Mouse (Mus musculus) c-Kit-positive CD71-negative TER-119-negative erythroid progenitor cells, embryonic 14.5 days (primary cell): Measurements from ENCODE around the gene Cd101.

Experiments
- DNase-seq: peaks from one replicate; pipeline ENCODE4 v3.0.0-alpha.2; 2013; ENCODE audit warnings: low read depth

Cd101 gene

DNA sequence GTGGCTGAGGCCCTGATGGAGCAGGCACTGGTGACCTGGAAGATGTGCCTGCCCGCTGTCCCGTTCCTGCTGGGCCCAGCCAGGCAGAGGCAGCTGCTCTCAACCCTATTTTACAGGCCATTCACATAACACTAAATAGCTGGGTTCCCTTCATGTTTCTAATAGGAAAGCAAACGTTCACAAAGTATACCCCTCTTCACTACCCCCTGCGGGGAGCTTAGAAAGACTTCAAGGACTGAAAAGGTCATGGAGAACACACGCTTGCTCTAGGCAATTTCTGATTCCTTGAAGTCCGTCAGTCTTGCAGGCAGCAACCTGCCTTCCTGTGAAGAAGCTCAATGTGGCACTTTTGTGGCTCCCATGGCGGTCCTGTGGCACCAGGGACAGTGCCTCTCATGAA lies 12.6 kb upstream of the Cd101 start:
- DNase-seq, result no peak

GRCm38 (mm10) chr3:101037984-101038545 lies 8.7 kb upstream of the Cd101 start:
- no peak for DNase-seq

- DNase-seq, result no peak
Measured at GRCm38 (mm10) chr3:101036001-101036400, 6.6 kb upstream of the Cd101 start.

DNA sequence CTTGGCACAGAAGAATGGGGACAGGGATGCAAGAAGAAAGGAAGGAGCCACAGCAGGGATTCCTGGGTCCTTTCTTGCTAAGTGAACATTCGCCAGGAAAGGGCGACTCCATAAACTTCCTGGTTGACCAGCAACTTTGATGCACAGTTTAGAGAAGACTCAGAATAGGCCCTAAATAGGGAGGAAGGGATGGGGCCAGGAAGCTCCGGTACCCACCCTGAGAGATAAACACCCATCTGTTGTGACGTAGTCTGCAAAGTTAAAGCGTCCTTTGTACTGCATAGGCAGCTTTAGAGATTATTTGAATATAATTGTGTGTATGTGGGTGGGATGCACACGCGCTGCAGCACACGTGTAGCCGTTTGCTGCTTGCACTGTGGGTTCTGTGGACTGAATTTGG lies 5.2 kb upstream of the Cd101 start:
- no peak for DNase-seq

DNA sequence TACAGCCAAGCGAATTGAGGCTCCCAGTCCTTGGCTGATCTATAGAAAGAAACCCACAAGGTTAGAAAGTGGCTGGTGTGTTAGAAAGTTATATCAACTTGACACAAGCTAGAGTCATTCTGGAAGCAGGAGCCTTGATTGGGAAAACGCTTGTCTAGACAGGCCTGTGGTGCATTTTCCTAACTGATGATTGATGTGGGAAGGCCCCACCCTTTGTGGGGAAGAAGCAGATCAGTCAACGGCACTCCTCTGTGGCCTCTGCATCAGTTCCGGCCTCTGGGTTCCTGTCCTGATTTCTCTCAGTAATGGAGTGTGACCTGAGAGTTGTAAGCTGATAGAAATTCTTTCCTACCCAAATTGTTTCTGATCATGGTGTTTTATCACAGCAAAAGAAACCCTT lies 4.3 kb upstream of the Cd101 start:
- DNase-seq, result no peak

GRCm38 (mm10) chr3:101031456-101032142 lies 2.2 kb upstream of the Cd101 start:
- DNase-seq, result no peak

- DNase-seq, result no peak
Measured at GRCm38 (mm10) chr3:101030630-101031029, 1.3 kb upstream of the Cd101 start.

DNA sequence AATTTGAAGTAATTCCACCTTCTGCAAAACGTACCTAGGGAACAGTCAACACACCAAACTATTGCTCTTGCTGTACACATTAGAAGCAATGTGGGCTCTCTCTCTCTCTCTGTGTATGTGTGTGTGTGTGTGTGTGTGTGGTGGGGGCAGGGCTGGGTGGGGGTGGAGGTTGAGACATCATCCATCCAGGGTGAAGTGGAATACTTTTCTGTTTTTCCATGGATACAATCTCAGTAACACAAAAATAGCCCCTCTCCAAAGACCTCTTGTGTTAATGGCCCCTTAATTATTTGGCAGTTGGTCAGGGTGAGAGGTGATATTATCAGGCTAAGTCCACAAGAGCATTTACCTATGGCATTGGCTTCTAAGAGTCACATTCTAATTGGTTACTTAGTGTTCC lies 2.6 kb downstream of the Cd101 start:
- no peak for DNase-seq

DNA sequence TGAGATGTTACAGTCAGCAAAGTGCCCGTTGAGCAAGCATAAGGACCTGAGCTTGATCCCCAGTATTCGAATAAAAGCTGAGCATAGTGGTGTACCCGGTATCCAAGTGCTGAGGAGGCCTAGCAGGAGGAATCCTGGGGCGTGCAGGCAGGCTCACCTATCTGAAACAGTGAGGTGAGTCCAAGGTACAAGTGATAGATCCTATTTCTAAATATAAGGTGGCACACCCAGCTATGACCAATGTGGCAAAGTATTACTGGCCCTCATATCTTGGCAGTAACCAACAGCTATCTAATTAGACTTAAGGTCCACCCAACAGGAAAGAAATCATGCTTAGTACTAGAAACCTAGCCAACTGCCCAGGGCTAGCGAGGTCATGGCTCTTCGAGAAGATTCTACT lies 6.4 kb downstream of the Cd101 start:
- DNase-seq, result no peak

GRCm38 (mm10) chr3:101021481-101022051 lies 7.8 kb downstream of the Cd101 start:
- DNase-seq, result no peak

DNA sequence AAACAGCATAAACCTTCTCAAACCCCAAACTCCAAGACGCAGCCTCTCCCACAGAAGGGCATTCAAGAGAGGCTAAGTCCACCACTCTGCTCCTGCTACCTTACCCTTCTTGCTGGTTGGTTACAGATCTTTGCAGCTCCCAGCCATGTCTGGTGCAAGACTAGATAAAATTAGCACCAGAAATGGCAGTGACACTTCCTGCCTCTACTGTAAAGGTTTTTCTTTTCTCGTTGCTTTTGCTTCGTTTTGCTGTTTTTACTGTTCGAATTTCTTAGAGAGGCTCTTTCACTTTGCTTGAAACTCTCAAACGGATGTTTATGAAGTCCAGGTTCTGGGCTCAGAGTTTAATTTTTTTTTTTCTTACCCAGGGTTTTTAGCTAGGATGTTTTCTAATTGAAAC lies 8.3 kb downstream of the Cd101 start:
- DNase-seq, result no peak

DNA sequence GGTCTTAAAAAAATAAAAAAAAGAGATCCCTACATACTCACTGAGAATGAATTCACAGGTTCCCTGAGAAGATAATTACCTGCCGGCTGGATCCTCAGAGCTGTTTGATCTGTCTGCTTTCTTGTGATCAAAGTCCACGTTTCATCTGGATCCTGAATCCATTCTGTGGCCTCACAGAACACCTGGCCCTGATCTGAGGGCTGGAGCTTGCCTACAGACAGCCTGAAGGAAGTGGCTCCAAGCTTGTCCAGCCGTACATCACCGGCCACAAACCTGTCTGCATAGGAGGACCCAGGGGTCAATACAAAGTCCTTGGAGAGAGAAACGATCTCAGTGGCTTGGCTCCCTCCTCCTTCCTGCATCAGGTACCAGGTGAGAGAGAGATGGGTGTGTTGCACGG lies 10.9 kb downstream of the Cd101 start:
- no peak for DNase-seq

DNA sequence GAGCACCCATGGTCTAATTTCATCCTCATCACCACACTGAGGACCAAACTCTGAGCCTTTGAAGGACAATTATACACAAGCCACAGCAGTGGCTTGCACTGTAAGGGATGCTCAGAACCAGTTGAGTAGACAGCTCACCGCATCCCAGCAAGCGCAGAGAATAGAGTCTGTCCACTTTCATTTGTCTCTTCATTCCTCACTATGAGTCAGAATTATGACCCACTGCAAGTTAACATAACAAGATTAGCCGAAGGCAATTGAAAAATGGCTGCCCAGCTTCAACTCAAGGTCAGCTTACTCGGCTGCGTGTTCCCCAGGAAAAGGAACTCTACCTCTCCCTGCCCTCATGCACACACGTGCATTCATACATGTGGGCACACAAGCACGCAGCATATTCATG lies 13.3 kb downstream of the Cd101 start:
- no peak for DNase-seq

DNA sequence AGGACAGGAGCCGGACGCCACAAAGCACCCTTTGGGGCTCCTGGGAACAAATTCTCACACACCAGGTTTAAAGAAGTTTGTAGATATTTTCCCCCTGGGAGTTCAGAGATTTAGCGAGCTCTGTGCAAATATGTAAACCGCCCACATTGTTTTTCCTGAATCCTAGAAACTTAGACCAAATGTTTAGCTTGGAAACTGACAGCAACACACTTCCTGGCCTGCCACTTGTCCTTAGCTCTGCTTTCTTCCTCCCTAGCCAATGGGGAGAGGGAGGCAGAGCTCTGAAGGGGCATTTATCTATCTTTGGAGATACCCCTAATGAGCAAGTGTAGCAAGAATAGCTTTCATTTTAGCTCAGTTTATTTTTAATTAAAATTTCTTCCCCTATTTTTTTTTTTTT lies 14.1 kb downstream of the Cd101 start:
- no peak for DNase-seq

- DNase-seq, result no peak
Measured at GRCm38 (mm10) chr3:101013536-101013935, 15.8 kb downstream of the Cd101 start.

- no peak for DNase-seq
Measured at GRCm38 (mm10) chr3:101013005-101013404, 16.4 kb downstream of the Cd101 start.

DNA sequence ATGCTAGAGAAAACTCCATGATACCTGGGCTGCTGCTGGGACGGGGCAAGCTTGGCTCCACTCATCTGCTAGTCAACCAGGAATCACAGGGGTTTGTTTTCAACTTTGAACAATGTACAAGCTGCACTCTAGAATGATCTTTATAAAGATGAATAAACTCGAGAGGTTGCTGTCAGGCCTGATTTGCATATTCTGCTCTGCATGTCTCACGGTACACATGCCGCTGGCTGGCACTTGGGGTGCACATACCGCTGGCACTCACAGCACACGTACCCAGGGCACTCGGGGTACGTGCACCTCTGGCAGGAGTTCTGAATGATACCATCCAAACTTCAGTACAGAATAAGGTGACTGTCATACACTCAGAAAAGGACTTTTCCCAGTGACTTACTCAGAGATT lies 16.8 kb downstream of the Cd101 start:
- DNase-seq, result no peak

DNA sequence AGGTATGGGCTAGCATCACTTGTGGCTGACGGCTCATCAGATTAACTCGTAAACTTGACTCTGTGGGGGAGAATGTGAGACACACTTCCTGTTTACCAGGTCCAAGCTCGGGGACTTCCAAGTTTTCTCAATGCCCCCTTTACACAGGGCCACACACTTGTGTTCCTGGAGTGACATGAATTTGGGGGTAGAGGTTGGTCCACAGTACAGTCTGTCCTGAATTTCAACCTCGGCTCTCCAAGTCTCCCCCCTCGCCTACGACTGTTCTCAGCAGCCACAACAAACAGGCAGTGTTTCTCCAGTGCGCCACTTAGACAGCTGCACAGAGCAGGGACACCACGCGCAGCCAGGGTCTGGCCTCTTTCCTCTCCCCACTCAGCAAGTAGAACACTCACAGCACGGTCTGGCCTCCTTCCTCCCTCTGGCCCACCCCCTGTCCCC lies 17.2 kb downstream of the Cd101 start:
- DNase-seq, result no peak

DNA sequence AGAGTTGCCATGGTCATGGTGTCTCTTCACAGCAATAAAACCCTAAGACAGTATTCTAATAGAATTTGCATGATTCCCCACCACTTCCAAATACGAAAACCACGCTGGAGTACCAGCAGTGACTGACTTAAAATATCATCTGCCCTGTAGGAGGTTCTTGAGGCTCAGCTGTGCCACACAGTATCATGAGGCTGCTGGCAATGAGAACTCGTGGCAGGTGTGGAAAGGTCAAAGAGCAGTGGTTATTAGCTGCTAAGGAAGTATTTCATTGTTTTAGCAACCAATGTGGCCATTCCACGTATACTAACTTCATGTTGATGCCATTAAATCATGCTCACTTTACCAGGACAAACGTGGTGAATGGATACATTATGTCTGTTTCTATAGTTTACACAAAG lies 18.2 kb downstream of the Cd101 start:
- no peak for DNase-seq

GRCm38 (mm10) chr3:101010589-101011202 lies 18.7 kb downstream of the Cd101 start:
- peak; percentile 32 for DNase-seq

GRCm38 (mm10) chr3:101007112-101007782 lies 22.1 kb downstream of the Cd101 start:
- no peak for DNase-seq

DNA sequence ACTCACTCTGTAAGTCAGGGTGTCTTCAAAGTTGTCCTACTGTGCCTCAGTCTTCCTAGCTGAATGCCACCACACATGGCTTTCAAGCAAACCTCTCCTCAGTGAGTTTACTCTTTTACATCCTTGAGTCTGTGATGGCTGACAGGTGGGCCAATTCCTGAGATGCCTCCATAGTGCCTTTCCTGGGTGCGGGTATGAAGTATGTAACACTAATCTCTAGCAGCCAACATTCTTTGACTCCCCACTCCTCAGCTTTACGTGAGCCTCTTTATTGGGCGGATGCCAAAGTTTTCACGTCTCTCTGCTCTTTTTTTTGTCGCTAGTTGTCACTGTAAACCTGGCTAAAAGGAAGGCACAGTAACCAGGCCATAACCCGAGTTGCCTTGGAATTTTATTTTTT lies 24.0 kb downstream of the Cd101 start:
- no peak for DNase-seq
